Mouse (Mus musculus) olfactory bulb, adult 2 months (tissue): ENCODE results near the gene Ckap2. TPM values are rescaled to one million over a fixed set of nuclear protein-coding genes. Genes with fewer than 3 reads are reported as not detected.

Source experiments
- H3K27ac ChIP-seq: fragments of 200-500 bp; 2 replicates; pipeline ENCODE4 v1.5.1; 2012; ENCODE audit warnings: low read depth, low read length; ENCODE audit not compliant: insufficient read depth
- H3K4me1 ChIP-seq: fragments of 200-500 bp; 2 replicates; pipeline ENCODE4 v1.6.1; 2012; ENCODE audit warnings: low read length; ENCODE audit not compliant: control insufficient read depth, insufficient read depth
- H3K4me3 ChIP-seq: fragments of 200-500 bp; 2 replicates; pipeline ENCODE4 v1.5.1; 2012; ENCODE audit warnings: mild to moderate bottlenecking, low read depth, low read length, moderate library complexity; ENCODE audit not compliant: insufficient read depth
- CTCF ChIP-seq: fragments of 200-500 bp; IDR thresholded peaks from 2 replicates; pipeline ENCODE4 v1.5.1; 2012; ENCODE audit warnings: low read depth, mild to moderate bottlenecking, low read length, moderate library complexity; ENCODE audit not compliant: insufficient read depth
- POLR2A ChIP-seq: fragments of 200-500 bp; IDR thresholded peaks from 2 replicates; pipeline ENCODE4 v1.6.1; 2012; ENCODE audit warnings: mild to moderate bottlenecking, low read depth, low read length, moderate library complexity; ENCODE audit not compliant: insufficient read depth
- WGBS: fragments of 180-500 bp; shearing (Covaris S2); methylation state at CpG from one replicate; pipeline ENCODE4 v1.1.7; 2018; 5-methylcytosine and 5-hydroxymethylcytosine counted together
- polyA plus RNA-seq: library from polyadenylated mRNA; stranded (reverse); fragments of >200 nt; gene quantifications from 2 replicates; pipeline ENCODE4 v1.2.4, GENCODE M21; 2012; ENCODE audit warnings: low replicate concordance; ENCODE audit not compliant: missing spikeins, insufficient read depth, insufficient read length

The Ckap2 gene
- polyA plus RNA-seq, 1 experiment = not detected

GRCm38 (mm10) chr8:22164431-22164830 lies 21.2 kb downstream of the Ckap2 start:
- Histone ChIP-seq H3K4me1 (peaks cover 3% of the 10 kb centered on the region; the same call in 1 of the 2 replicates), H3K4me3 (no peak overlapping the region), H3K27ac (no peak overlapping the region)
- WGBS = 95% methylated on average over 10 of the region's 10 CpGs
- TF ChIP-seq CTCF (no peak), POLR2A (no peak)

GRCm38 (mm10) chr8:22162206-22162605 lies 23.4 kb downstream of the Ckap2 start:
- no peak for TF ChIP-seq CTCF
- no peak for TF ChIP-seq POLR2A
- no peak overlapping the region for H3K27ac ChIP-seq
- peaks cover 3% of the 10 kb centered on the region; the same call in 1 of the 2 replicates for H3K4me1 ChIP-seq
- no peak overlapping the region for H3K4me3 ChIP-seq
- 91% methylated on average over 8 of the region's 8 CpGs for WGBS

GRCm38 (mm10) chr8:22150345-22150663 lies 35.3 kb downstream of the Ckap2 start:
- TF ChIP-seq CTCF (no peak), POLR2A (no peak)
- H3K27ac ChIP-seq = no peak overlapping the region
- H3K4me1 ChIP-seq = no peaks in the 10 kb centered on the region
- WGBS = 27% methylated on average over 3 of the region's 3 CpGs
- H3K4me3 ChIP-seq = no peak overlapping the region

GRCm38 (mm10) chr8:22149643-22150344 lies 35.8 kb downstream of the Ckap2 start:
- 85% methylated on average over 11 of the region's 11 CpGs for WGBS
- no peak for TF ChIP-seq CTCF
- TF ChIP-seq POLR2A = no peak
- no peaks in the 10 kb centered on the region for H3K4me1 ChIP-seq
- no peak overlapping the region for H3K27ac ChIP-seq
- H3K4me3 ChIP-seq = no peak overlapping the region

GRCm38 (mm10) chr8:22148367-22148740 lies 37.3 kb downstream of the Ckap2 start:
- no peaks in the 10 kb centered on the region for H3K4me1 ChIP-seq
- TF ChIP-seq POLR2A (no peak), CTCF (no peak)
- WGBS = 96% methylated on average over 7 of the region's 7 CpGs
- H3K4me3 ChIP-seq = no peak overlapping the region
- H3K27ac ChIP-seq = no peak overlapping the region

GRCm38 (mm10) chr8:22147706-22148366 lies 37.8 kb downstream of the Ckap2 start:
- TF ChIP-seq CTCF (no peak), POLR2A (no peak)
- H3K4me3 ChIP-seq = no peak overlapping the region
- H3K27ac ChIP-seq = no peak overlapping the region
- 87% methylated on average over 9 of the region's 9 CpGs for WGBS
- H3K4me1 ChIP-seq = no peaks in the 10 kb centered on the region

GRCm38 (mm10) chr8:22145831-22146230 lies 39.8 kb downstream of the Ckap2 start:
- H3K4me1 ChIP-seq = no peaks in the 10 kb centered on the region
- no peak for TF ChIP-seq POLR2A
- TF ChIP-seq CTCF = no peak
- H3K27ac ChIP-seq = no peak overlapping the region
- WGBS = 86% methylated on average over 6 of the region's 6 CpGs
- H3K4me3 ChIP-seq = no peak overlapping the region

GRCm38 (mm10) chr8:22143764-22144491 lies 41.7 kb downstream of the Ckap2 start:
- TF ChIP-seq POLR2A (no peak), CTCF (no peak)
- WGBS = 75% methylated on average over 1 of the region's 1 CpGs
- H3K27ac ChIP-seq = no peak overlapping the region

GRCm38 (mm10) chr8:22142592-22142991 lies 43.0 kb downstream of the Ckap2 start:
- no peak overlapping the region for H3K4me3 ChIP-seq
- 84% methylated on average over 4 of the region's 4 CpGs for WGBS
- H3K4me1 ChIP-seq = no peaks in the 10 kb centered on the region
- H3K27ac ChIP-seq = no peak overlapping the region
- TF ChIP-seq CTCF (no peak), POLR2A (no peak)

More at GRCm38 (mm10) chr8:22143764-22144491, 41.7 kb downstream of the Ckap2 start:
- Histone ChIP-seq H3K4me1 (no peaks in the 10 kb centered on the region), H3K4me3 (no peak overlapping the region)
